Mouse (Mus musculus) lung, embryonic 15.5 days (tissue): Measurements from ENCODE around the gene Pygo1. TPM values are rescaled to one million over a fixed set of nuclear protein-coding genes. Genes with fewer than 3 reads are reported as not detected.

Experiments used
- ATAC-seq: fragments of 200-750 bp; cut with Nextera tagmentation; 2 replicates; pipeline ENCODE4 v1.8.0; 2017; ENCODE audit warnings: moderate number of reproducible peaks, borderline replicate concordance; ENCODE audit not compliant: low FRiP score, low TSS enrichment; ENCODE audit errors: extremely low read depth
- H3K27ac ChIP-seq: fragments of 300-500 bp; sonication (generic); 2 replicates; pipeline ENCODE4 v1.5.1; 2015; ENCODE audit warnings: moderate library complexity, mild to moderate bottlenecking, inconsistent platforms
- H3K27me3 ChIP-seq: fragments of 300-500 bp; sonication (generic); 2 replicates; pipeline ENCODE4 v1.6.1; 2015; ENCODE audit warnings: inconsistent platforms
- H3K36me3 ChIP-seq: fragments of 300-500 bp; sonication (generic); 2 replicates; pipeline ENCODE4 v1.6.1; 2015; ENCODE audit warnings: inconsistent platforms
- H3K4me1 ChIP-seq: fragments of 300-500 bp; sonication (generic); 2 replicates; pipeline ENCODE4 v1.6.1; 2015; ENCODE audit warnings: inconsistent platforms
- H3K4me2 ChIP-seq: fragments of 300-500 bp; sonication (generic); 2 replicates; pipeline ENCODE4 v1.6.1; 2015; ENCODE audit warnings: inconsistent platforms, mild to moderate bottlenecking, moderate library complexity
- H3K4me3 ChIP-seq: fragments of 300-500 bp; sonication (generic); 2 replicates; pipeline ENCODE4 v1.5.1; 2015; ENCODE audit warnings: mild to moderate bottlenecking, inconsistent platforms
- H3K9ac ChIP-seq: fragments of 300-500 bp; sonication (generic); 2 replicates; pipeline ENCODE4 v1.6.1; 2015; ENCODE audit warnings: inconsistent platforms
- H3K9me3 ChIP-seq: fragments of 300-500 bp; sonication (generic); 2 replicates; pipeline ENCODE4 v1.6.1; 2016; ENCODE audit warnings: inconsistent platforms
- WGBS: fragments of 180-500 bp; shearing (Covaris S2); methylation state at CpG from one replicate; pipeline ENCODE4 v1.1.7; 2015; 5-methylcytosine and 5-hydroxymethylcytosine counted together
- polyA plus RNA-seq: library from polyadenylated mRNA; unstranded; fragments of >200 nt; fragmentation: Nextera tagmentation; extraction: Ambion mirVana; gene quantifications from 2 replicates; pipeline ENCODE4 v1.2.1, GENCODE M21; 2015

Pygo1 gene
- polyA plus RNA-seq, 1 experiment from 2014 or later: 3.6 TPM

DNA sequence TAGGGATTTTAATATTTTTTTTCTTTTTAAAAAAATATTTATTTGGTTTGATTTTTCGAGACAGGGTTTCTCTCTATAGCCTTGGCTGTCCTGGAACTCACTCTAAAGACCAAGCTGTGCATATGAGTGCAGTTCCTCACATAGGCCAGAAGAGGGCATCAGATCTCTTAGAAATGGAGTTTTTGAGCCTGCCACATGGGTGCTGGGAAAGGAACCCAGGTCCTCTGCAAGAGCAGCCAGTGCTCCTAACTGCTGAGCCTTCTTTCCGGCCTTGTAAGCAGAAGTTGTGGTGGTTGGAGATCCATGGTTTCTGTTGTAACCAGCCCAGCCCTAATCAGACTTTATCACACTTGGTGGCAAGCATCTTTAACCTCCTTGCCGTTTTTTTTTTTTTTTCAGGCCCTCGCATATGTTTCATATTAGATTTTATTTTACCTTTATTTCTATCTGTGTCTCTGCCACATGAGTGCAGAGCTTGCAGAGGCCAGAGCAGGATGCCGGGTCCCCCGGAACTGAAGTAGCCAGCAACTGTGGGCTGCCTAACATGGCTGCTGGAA, 30.6 kb upstream of the Pygo1 start:
- H3K27ac ChIP-seq: no peak overlapping the region
- 94% methylated on average over 6 of the region's 6 CpGs for WGBS
- H3K9me3 ChIP-seq: no peaks in the 10 kb centered on the region
- H3K4me3 ChIP-seq: no peak overlapping the region
- H3K4me2 ChIP-seq: no peak overlapping the region
- no peak for ATAC-seq
- H3K36me3 ChIP-seq: no peaks in the 10 kb centered on the region
- no peaks in the 10 kb centered on the region for H3K4me1 ChIP-seq
- no peak overlapping the region for H3K9ac ChIP-seq
- H3K27me3 ChIP-seq: no peaks in the 10 kb centered on the region

DNA sequence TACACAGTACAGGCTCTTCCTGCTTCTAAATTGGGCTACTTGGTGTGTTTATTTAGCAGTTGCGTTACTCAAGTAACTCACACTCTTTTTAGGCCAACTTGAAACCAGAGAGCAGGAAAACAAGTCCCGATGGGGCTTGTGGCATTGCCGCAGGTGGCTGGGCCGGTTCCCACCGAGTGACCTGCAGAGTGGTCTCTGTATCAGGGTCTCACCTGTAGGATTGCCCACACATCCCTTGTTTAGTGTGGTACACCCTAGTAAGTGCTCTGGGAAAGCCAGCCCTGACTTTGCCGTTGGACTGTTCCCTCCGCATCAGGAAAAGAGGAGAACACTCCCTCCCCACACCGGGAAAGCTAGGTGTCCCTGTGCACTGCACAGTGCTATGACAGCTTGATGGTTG, 23.4 kb upstream of the Pygo1 start:
- Histone ChIP-seq H3K9ac (no peak overlapping the region), H3K4me2 (no peak overlapping the region), H3K27me3 (no peaks in the 10 kb centered on the region), H3K36me3 (no peaks in the 10 kb centered on the region), H3K4me3 (no peak overlapping the region), H3K27ac (no peak overlapping the region), H3K4me1 (no peaks in the 10 kb centered on the region), H3K9me3 (no peaks in the 10 kb centered on the region)
- no peak for ATAC-seq
- WGBS: 71% methylated on average over 8 of the region's 8 CpGs

DNA sequence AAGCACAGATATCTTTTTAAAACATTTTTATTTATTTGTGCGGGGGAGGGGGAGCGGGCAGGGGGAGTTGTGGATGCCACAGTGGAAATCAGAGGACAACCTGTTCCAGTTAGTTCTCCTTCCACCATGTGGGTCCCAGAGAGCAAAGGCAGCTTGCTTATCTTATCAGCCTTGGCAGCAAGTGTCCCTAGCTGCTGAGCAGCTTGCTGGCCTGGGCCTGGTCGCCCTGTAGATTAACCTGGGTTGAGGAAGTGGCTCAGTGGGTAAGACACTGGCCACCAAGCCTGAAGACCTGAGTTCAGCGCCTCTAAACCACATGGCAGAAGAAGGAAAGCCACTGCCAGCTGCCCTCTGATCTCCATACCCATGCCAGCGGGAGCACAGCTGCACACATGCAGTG, 22.8 kb upstream of the Pygo1 start:
- no peaks in the 10 kb centered on the region for H3K27me3 ChIP-seq
- no peaks in the 10 kb centered on the region for H3K9me3 ChIP-seq
- no peak overlapping the region for H3K4me3 ChIP-seq
- H3K4me2 ChIP-seq: no peak overlapping the region
- no peaks in the 10 kb centered on the region for H3K36me3 ChIP-seq
- H3K27ac ChIP-seq: no peak overlapping the region
- no peak for ATAC-seq
- H3K4me1 ChIP-seq: no peaks in the 10 kb centered on the region
- WGBS: 86% methylated on average over 5 of the region's 5 CpGs
- no peak overlapping the region for H3K9ac ChIP-seq

DNA sequence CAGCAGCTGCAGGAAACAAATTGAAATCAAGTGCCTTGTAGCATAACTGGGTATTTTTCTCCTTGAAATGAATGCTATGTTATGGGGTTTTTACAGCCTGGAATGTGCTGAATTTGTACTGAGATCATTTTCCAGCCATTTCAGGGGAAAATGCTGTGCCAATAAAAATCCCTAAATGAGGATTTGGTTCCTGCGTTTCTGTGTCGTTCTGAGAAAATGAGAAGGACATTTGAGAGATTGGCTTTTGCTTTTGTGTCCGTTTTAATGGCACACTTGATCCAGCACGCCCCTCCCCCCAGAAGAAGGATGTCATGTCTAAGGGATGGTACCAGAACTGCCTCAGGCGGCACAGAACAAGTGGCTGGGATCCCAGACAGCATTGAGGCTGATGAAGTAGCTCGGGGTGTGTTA, 18.7 kb upstream of the Pygo1 start:
- WGBS: 70% methylated on average over 6 of the region's 6 CpGs
- H3K4me3 ChIP-seq: no peak overlapping the region

DNA sequence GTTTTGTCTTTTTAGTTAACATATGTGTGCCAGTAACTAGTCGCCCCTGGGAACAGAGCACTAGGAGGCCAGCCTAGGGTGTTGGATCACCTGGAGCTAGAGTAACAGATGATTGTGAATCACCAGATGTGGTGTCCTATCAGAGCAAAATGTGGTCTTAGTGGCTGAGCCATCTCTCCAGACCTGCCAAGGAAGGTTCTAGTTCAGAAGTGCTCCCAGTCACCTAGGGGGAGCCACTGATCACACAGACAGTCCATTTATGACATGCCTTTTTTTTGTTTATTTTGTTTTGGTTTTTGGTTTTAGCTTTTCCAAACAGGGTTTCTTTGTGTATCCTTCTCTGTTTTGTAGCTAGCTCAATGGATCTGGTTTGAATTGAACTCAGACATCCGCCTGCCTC, 14.1 kb upstream of the Pygo1 start:
- no peak for ATAC-seq
- WGBS: 94% methylated on average over 2 of the region's 2 CpGs
- Histone ChIP-seq H3K4me3 (no peak overlapping the region), H3K27ac (no peak overlapping the region), H3K27me3 (no peaks in the 10 kb centered on the region), H3K36me3 (no peaks in the 10 kb centered on the region), H3K4me2 (no peak overlapping the region), H3K9me3 (no peaks in the 10 kb centered on the region), H3K9ac (no peak overlapping the region), H3K4me1 (peaks cover 6% of the 10 kb centered on the region)

More for the DNA sequence above, 18.7 kb upstream of the Pygo1 start:
- H3K27me3 ChIP-seq: no peaks in the 10 kb centered on the region
- no peaks in the 10 kb centered on the region for H3K36me3 ChIP-seq
- H3K27ac ChIP-seq: no peak overlapping the region
- H3K9me3 ChIP-seq: no peaks in the 10 kb centered on the region
- H3K4me1 ChIP-seq: no peaks in the 10 kb centered on the region
- no peak overlapping the region for H3K4me2 ChIP-seq
- H3K9ac ChIP-seq: no peak overlapping the region
- ATAC-seq: no peak

DNA sequence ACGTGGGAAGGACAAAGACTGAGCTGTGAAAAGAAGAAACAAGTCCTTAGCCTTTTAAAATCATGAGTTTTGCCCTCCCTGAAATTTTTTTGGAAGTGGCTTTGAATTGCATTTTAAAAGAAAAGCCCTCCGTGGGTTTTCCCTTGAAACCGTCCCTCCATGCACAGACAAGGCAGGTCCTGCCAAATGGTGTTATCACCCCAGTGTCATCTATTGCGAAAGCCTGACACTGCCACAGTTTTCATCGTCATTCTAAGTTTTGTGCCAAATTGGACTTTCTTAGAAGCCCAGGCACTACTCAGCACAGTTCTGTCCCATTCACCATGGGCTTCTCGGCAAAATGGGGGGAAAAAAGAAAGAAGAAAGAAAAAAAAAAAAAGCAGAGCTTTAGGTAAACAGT, 11.9 kb upstream of the Pygo1 start:
- Histone ChIP-seq H3K4me3 (peak overlapping the region; percentile 19), H3K27me3 (no peaks in the 10 kb centered on the region), H3K36me3 (no peaks in the 10 kb centered on the region), H3K9ac (no peak overlapping the region), H3K9me3 (no peaks in the 10 kb centered on the region), H3K27ac (no peak overlapping the region), H3K4me2 (peak overlapping the region; percentile 42), H3K4me1 (peaks cover 6% of the 10 kb centered on the region)
- WGBS: 31% methylated on average over 6 of the region's 6 CpGs
- peak; percentile 49; the same call in 1 of the 2 replicates for ATAC-seq

DNA sequence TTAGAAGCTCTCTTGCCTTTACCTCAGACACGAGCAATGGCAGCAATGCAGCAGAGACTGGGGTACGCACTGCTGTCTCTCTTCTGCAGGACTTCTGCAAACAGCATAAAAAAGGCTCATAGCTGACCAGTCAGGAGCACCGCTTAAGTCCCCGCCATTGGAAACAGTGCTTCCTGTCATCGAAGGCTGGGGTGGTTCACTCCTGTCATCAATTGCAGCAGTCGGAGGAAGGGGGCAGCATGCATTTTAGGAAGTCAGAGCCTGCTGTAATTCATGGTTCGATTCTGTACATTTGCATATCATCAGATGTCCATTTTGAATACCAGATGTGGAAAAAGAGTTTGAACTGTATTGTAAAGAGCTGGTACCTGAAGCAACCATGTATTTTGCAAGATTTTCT, 9.7 kb upstream of the Pygo1 start:
- Histone ChIP-seq H3K36me3 (no peaks in the 10 kb centered on the region), H3K9ac (no peak overlapping the region), H3K4me3 (no peak overlapping the region), H3K9me3 (no peaks in the 10 kb centered on the region), H3K4me2 (no peak overlapping the region), H3K27ac (no peak overlapping the region), H3K4me1 (peaks cover 6% of the 10 kb centered on the region), H3K27me3 (no peaks in the 10 kb centered on the region)
- ATAC-seq: no peak
- WGBS: 60% methylated on average over 7 of the region's 7 CpGs

DNA sequence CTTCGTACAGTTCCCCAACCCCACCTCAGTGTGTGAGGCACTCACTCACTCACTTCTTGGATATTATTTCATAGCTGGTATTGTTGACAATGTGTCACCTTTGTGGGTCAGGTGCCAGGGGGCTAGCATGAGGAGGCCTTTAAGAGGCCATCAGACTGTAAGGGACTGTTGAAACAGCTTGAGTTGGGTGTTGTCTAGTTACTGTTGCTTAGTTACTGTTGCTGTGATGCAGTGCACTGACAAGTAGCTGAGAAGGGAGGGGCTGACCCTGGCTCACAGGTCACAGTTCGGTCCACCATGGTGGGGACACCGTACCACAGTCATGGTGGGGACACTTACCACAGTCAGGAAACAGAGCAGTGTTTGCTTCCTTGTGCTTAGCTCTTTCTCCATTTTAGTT, 2.4 kb upstream of the Pygo1 start:
- no peak overlapping the region for H3K4me3 ChIP-seq
- H3K9me3 ChIP-seq: no peaks in the 10 kb centered on the region
- 0 out of 2 replicates have a peak, but pooled peaks cover 4% of the 10 kb centered on the region for H3K27me3 ChIP-seq
- 81% methylated on average over 3 of the region's 3 CpGs for WGBS
- H3K27ac ChIP-seq: no peak overlapping the region
- H3K36me3 ChIP-seq: no peaks in the 10 kb centered on the region
- no peak for ATAC-seq
- H3K9ac ChIP-seq: no peak overlapping the region
- H3K4me2 ChIP-seq: no peak overlapping the region
- H3K4me1 ChIP-seq: peaks cover 15% of the 10 kb centered on the region

DNA sequence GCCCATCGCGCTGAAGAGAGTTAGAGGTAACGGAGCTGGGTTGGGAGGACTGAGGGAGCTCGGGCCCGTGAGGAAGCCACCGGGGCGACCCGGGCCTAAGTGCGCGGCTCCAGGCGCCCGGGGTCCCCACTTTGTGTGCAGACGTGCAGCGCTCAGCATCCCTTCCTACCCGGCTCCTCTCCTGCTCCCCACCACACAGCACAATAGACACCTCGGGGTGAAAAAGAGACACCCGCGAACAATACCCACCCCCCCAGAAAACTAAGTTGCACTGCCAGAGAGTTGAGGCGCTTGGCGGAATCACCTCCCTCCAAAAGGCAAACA, 452 bp downstream of the Pygo1 start:
- Histone ChIP-seq H3K4me2 (peak overlapping the region; percentile 91), H3K27ac (peak overlapping the region; percentile 87)
- ATAC-seq: no peak; the same call in 1 of the 2 replicates

DNA sequence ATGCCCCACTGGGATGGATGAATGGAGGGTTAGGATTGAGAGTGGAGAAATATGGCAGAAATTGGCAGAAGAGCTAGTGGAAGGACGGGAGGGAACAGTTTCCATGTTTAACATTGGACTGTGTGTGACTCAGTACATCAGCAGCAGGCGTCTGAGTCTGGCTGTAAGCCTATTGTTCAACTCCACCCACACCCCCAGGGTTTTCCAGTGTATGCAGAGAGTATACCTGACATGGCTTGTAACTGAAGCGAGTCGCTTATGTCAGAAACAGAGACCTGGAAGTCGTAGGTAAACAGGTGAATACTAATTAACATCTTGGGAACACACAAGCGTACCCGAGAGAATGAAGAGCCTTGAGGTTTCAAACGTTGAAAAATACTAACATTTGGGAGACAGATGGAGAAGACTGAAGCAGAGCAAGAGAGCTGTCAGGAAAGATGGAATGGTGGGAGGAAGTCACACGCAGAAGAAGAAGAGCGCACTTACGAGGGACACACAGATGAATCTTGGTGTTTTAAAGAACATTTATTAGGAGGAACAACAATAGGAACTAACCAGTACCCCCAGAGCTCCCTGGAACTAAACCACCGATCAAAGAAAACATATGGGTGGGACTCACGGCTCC, 5.8 kb downstream of the Pygo1 start:
- H3K27ac ChIP-seq: no peak overlapping the region
- WGBS: 80% methylated on average over 13 of the region's 13 CpGs
- no peak for ATAC-seq

More for the DNA sequence above, 452 bp downstream of the Pygo1 start:
- 0 out of 2 replicates have a peak, but pooled peaks cover 4% of the 10 kb centered on the region for H3K27me3 ChIP-seq
- H3K4me3 ChIP-seq: peak overlapping the region; percentile 85
- H3K4me1 ChIP-seq: peaks cover 15% of the 10 kb centered on the region
- H3K36me3 ChIP-seq: no peaks in the 10 kb centered on the region
- no peaks in the 10 kb centered on the region for H3K9me3 ChIP-seq
- H3K9ac ChIP-seq: peak overlapping the region; percentile 87
- under 1% methylated on average over 20 of the region's 20 CpGs for WGBS

DNA sequence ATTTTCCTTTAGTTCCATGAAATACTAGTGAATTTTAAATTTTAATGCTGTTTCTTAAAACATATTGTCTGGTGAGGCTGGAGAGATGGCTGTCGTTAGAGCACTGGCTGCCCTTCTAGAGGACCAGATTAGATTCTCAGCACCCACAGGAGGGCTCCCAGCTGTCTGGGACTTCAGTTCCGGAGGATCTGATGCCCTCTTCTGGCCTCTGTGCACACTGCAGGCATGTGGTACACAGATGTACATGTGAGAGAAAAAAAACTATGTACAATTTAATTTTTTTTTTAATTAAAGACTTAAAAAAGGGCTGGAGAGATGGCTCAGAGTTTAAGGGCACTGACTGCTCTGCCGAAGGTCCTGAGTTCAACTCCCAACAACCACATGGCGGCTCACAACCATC, 9.9 kb downstream of the Pygo1 start:
- Histone ChIP-seq H3K9ac (no peak overlapping the region), H3K27me3 (no peaks in the 10 kb centered on the region), H3K4me1 (no peaks in the 10 kb centered on the region), H3K4me3 (no peak overlapping the region), H3K4me2 (no peak overlapping the region), H3K27ac (no peak overlapping the region), H3K36me3 (no peaks in the 10 kb centered on the region), H3K9me3 (no peaks in the 10 kb centered on the region)
- no peak for ATAC-seq
- whole genome bisulfite sequencing: 88% methylated on average over 4 of the region's 4 CpGs

More for the DNA sequence above, 5.8 kb downstream of the Pygo1 start:
- Histone ChIP-seq H3K4me1 (peaks cover 10% of the 10 kb centered on the region), H3K4me3 (no peak overlapping the region), H3K27me3 (no peaks in the 10 kb centered on the region), H3K9ac (no peak overlapping the region), H3K36me3 (no peaks in the 10 kb centered on the region), H3K9me3 (no peaks in the 10 kb centered on the region), H3K4me2 (no peak overlapping the region)

DNA sequence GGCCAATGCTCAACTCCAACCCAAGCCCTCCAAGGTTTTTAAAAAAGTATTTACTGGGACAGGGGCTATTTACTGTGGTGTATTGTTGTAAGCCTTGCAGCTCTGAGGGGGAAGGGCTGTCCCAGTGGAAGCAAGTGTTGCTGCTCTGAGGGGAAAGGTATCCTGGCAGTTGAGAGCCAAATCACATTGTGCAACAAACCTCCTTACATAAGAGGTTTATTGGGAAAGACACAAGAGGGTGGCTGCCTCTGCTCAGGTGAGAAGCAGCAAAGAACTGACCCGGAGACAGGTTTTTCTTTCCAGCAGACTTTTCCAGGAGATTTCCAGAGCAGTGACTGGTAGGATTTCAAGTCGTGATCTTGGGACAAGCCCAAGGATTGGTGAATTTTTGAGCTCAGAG, 10.9 kb downstream of the Pygo1 start:
- Histone ChIP-seq H3K9ac (no peak overlapping the region), H3K36me3 (no peaks in the 10 kb centered on the region), H3K4me1 (no peaks in the 10 kb centered on the region), H3K27ac (no peak overlapping the region), H3K27me3 (no peaks in the 10 kb centered on the region), H3K9me3 (no peaks in the 10 kb centered on the region), H3K4me2 (no peak overlapping the region), H3K4me3 (no peak overlapping the region)
- WGBS: 68% methylated on average over 2 of the region's 2 CpGs
- ATAC-seq: no peak

DNA sequence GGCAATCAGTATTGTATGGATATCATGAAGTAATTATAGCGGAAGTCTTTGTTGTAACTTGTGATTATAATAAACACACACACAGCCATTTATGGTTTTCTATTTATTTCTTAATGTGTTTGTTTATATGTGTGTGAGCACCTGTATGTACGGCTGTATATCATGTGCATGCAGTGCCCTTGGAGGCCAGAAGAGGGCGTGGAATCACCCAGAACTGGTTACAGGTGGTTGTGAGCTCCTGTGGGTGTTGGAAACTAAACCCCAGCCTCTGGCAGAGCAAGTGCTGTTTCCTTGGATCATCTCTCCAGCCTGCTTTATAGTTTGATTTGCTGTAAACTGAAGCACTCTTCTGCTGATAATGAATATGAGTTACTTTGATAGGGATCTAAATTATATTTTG, 18.0 kb downstream of the Pygo1 start:
- Histone ChIP-seq H3K27ac (no peak overlapping the region), H3K27me3 (no peaks in the 10 kb centered on the region), H3K9me3 (no peaks in the 10 kb centered on the region), H3K4me1 (no peaks in the 10 kb centered on the region), H3K4me2 (no peak overlapping the region), H3K4me3 (no peak overlapping the region), H3K9ac (no peak overlapping the region), H3K36me3 (peaks cover 24% of the 10 kb centered on the region)
- WGBS: 54% methylated on average over 3 of the region's 3 CpGs
- no peak for ATAC-seq
